Mouse (Mus musculus) common myeloid progenitor, adult 5-6 weeks (primary cell): ENCODE results near the gene Mroh2b. TPM values are rescaled to one million over a fixed set of nuclear protein-coding genes. Genes with fewer than 3 reads are reported as not detected.

Source experiments
- ATAC-seq: replicated peaks from 2 replicates; pipeline ENCODE4 v1.8.0; 2016; ENCODE audit warnings: low read depth, mild to moderate bottlenecking, moderate TSS enrichment, inconsistent platforms; ENCODE audit not compliant: poor library complexity, severe bottlenecking
- total RNA-seq: library from RNA; stranded (forward); fragments of 200-1000, 187-1606 nt; gene quantifications from 2 replicates; pipeline ENCODE4 v1.2.3, GENCODE M21; 2017

The Mroh2b gene
- not detected in 2 replicates for total RNA-seq

DNA sequence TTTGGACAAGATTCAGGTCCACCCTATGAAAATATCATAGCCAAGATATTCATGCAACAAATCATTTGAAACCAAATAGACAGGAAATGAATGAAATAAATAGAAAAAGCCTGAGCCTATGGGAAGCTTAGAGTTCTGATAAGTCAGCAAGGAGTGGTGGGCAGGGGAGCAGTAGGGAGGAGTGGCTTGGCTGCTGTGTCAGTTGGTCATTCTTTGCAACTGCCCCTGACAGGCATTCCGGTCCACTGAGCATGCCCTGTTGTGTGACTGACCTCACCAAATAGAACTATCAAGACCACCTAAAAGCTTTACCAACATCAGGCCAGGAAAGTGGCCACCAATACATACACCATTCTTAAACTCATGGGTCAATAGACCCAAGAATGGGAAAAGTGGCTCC, at the start of gene Mroh2b:
Gene Mroh2b (plus strand): TSS at position 301 of the 400 bp plus-strand sequence.
- no peak for ATAC-seq

DNA sequence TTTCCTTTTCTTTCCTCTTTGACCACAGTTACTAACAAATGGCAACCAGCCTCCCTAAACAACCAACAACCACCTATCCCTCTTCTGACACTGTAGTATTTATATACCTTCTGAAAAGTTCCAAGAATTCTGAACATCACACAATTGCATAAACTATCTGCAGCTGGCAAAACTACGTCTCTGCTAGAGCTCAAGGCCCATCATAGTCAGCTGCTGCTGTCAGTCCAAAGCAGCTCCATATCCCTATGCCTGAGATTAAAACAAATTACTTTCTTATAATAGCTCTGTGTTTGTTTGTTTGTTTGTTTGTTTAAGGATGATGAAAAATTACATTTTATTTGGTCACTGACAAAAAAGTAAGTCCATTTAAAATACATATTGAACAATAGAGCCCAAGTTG, 48.5 kb upstream of the Mroh2b start:
- ATAC-seq, result no peak

DNA sequence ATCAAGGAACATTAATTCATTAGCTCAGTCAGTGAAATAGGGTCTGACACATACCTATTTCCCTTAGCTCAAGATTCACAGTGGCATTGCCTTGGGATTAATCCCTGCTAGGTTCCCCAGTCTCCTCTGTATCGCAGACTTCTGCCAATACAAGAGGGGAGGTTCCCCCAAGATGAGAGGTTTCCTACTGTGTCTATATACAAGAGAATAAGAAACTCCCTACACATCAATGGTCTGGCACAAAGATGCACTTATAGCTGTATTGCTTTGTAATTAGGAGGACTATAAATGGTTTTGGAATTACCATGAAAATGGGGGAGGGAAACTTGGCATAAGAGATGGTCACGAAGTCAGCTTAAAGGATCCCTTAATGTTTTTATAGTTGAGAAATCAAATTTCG, 3.6 kb upstream of the Mroh2b start:
- ATAC-seq, result no peak

DNA sequence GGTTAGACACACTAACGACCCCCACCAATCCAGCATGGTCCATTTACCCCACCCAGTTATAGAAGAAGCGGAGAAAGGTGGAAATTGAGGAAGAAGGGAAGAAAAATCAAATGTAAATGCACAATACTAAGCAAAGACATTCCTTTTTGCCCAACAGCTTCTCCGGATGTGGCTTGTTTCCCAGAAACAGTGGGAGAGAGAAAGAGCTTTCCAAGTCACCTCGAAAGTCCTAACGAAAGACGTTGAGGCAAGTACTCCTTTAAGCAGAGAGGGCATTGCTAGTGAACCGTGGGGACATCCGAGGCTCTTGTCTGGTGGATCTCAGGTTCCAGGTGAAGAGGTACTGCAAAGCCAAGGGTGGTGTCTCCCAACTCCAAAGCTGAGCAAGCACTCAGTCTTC, 36.2 kb downstream of the Mroh2b start:
- ATAC-seq, result no peak

DNA sequence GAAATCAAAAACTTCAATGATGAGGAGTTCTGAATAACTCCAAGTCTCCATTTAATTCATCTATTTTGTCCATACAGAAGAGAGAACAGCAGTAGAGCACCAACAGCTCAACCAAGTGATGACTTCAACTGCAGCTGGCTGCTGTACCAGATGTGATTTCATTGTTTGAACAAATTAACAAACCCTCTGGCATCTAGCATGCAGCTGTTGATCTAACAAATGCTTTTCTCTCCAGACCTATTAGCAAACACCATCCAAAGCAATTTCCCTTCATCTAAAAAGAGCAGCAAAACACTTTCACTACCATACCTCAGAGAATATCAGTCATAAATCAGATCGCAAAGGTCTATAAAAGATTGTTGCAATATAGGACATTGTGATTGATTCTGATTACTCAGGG, 74.8 kb downstream of the Mroh2b start:
- ATAC-seq, result no peak

DNA sequence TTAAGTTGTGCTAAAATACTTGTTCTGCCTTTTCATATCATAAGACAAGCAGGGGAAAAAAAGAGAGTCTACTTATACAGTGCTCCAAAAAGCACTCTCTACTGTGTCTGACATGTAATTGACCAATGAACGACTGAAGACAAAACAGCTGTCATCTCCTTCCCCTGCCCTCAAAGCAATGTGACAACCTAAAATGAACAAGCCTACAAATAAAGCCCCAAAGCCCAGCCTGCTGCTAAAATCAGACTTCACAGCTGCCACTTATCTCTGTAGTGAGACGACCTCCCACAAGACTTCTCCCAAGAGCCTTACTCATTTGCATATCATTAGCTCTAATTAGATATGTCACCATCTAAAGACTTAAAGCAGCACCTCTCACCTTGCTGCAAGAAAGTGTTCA, 104.4 kb downstream of the Mroh2b start:
- no peak for ATAC-seq

DNA sequence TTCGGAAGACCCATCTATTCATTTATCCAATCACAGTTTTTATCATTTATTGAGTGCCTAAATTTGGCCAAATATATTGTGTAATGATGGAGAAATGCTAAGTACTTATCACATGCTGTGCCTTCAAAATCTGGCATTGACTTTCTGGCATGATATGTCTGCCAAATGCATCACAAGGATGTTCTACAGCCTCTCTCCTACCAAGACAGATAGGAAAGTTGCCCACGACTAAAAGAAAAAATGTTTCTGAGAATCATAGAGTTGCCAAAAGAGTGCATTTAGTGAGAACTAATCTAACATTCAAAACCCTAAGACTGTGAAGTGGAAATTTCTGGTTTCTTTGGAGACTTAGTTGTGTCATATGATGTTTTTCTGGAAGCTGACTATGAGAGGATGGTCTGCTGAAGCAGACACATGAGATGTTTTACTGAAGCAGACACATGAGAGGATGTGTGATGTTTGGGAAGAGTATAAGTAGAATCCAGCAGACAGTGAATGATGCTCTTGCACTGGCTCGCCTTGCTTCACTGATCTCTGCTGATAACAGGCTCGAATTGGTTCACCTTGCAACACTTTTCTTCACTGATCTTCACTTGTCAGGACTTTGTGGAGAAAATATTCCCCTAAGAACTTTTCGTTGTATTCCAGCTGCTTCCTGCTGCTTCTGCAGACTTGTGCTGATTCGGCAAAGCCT, 105.1 kb downstream of the Mroh2b start:
- no peak for ATAC-seq

DNA sequence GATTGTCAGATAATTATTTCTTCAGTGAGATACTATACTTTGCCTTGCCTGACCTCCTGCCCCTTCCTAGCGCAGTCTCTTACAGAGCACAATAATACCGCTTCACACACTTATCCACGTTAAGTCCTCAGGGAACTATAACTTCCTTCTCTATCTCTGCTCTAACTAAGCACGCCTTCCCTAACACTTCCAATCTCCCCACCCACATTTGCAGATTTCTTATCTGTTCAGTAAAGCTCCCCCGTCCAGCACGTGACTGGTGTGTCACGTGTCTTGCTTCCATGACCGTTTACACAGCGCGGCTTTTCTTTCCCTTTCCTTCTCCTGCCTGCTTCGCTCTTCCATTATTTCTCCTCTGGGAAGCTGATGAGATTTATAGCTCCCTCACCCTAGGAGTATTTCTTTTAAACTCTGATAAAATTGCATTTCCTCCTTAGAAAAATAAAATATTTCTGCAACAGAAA, 111.1 kb downstream of the Mroh2b start:
- no peak for ATAC-seq

Other genes starting within 250 kb of the Mroh2b start
- not detected in 2 replicates for gene C6, start 171.6 kb upstream of the Mroh2b start, total RNA-seq
- not detected in 2 replicates for gene C7, start 165.0 kb downstream of the Mroh2b start, total RNA-seq
- gene Card6, start 209.8 kb downstream of the Mroh2b start, total RNA-seq, result 0.41 and 0.68 TPM in 2 replicates
- gene Rpl37, start 217.9 kb downstream of the Mroh2b start, total RNA-seq, result 2,045 and 2,619 TPM in 2 replicates
- 31.5 and 39.9 TPM in 2 replicates for gene Prkaa1, start 245.1 kb downstream of the Mroh2b start, total RNA-seq